Comparison of ENCODE assay signal across 8 mouse cellular contexts in the genomic region with DNA sequence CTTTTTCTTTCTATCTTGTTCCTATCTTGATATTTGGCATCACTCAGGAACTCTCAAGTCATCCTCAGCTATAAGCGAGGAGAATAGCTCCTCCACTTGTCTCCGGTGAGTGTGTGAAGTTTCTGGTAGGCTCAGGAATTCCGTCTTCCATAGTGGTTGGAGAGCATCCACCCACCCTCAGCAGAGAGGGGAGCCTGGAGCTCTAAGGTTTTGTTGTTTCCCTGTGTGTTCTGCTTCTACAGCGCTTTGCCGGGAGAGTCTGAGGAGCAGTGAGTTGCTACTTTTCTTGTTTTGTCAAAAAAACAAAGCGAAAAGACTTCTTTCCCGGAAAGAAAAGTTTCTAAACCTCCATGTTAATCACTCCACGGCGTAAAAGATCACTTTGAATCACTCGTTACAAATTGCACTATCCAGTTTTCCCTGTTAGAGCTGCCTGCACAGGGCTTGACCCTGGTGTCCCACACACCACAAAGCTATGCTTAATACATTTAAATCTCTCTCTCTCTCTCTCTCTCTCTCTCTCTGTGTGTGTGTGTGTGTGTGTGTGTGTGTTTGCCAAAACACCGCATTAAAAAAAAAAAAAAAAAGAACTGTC. TPM values are rescaled to one million over a fixed set of nuclear protein-coding genes. Genes with fewer than 3 reads are reported as not detected.
DNase-seq lines count a peak whose midpoint lies in the region; ATAC-seq and TF ChIP-seq lines count a peak whose summit lies in the region.

No protein-coding gene starts in this region.

- no peak for TF ChIP-seq POLR2A in lung, adult 2 months (IDR thresholded peaks at IDR 0.05; ENCODE audit: borderline replicate concordance, extremely low read depth, low read depth, low read length)

- ATAC-seq in lung, embryonic 15.5 days (ENCODE audit: borderline replicate concordance, extremely low read depth, low FRiP score, low TSS enrichment) = no peak
- no peak for ATAC-seq in hindbrain, embryonic 13.5 days (ENCODE audit: low FRiP score)
- no peak for ATAC-seq in limb, embryonic 11.5 days (ENCODE audit: insufficient number of reproducible peaks, low FRiP score, low TSS enrichment, low read depth)

- peak overlapping the region; percentile 88 for H3K4me2 ChIP-seq in lung, embryonic 15.5 days
- peak overlapping the region; percentile 66 for H3K4me2 ChIP-seq in hindbrain, embryonic 13.5 days
- H3K4me2 ChIP-seq in limb, embryonic 11.5 days (ENCODE audit: low read depth, severe bottlenecking) = peak overlapping the region; percentile 92; the same call in 1 of the 2 replicates

- H3K27me3 ChIP-seq in lung, embryonic 15.5 days = peaks cover 9% of the 10 kb centered on the region
- peaks cover 24% of the 10 kb centered on the region for H3K27me3 ChIP-seq in forebrain, embryonic 10.5 days (ENCODE audit: poor library complexity, severe bottlenecking)
- H3K27me3 ChIP-seq in hindbrain, embryonic 13.5 days = no peaks in the 10 kb centered on the region
- no peaks in the 10 kb centered on the region for H3K27me3 ChIP-seq in limb, embryonic 11.5 days (ENCODE audit: control insufficient read depth, insufficient read depth, low read length)

- H3K27ac ChIP-seq in lung, embryonic 15.5 days = no peak overlapping the region
- H3K27ac ChIP-seq in forebrain, embryonic 10.5 days = peak overlapping the region; percentile 88; the same call in 1 of the 2 replicates
- H3K27ac ChIP-seq in hindbrain, embryonic 13.5 days = peak overlapping the region; percentile 99
- H3K27ac ChIP-seq in limb, embryonic 11.5 days (replicated peaks; ENCODE audit: low read depth, low read length) = no peak overlapping the region

- H3K4me1 ChIP-seq in lung, embryonic 15.5 days = peaks cover 5% of the 10 kb centered on the region; the same call in 1 of the 2 replicates
- H3K4me1 ChIP-seq in lung, adult 2 months (ENCODE audit: control insufficient read depth, insufficient read depth, low read length) = no peaks in the 10 kb centered on the region; the same call in 1 of the 2 replicates
- H3K4me1 ChIP-seq in forebrain, embryonic 10.5 days = peaks cover 25% of the 10 kb centered on the region
- H3K4me1 ChIP-seq in hindbrain, embryonic 13.5 days (replicated peaks) = peaks cover 17% of the 10 kb centered on the region
- H3K4me1 ChIP-seq in limb, embryonic 11.5 days (ENCODE audit: control insufficient read depth, insufficient read depth, low read length) = no peaks in the 10 kb centered on the region

- H3K9me3 ChIP-seq in lung, embryonic 15.5 days = no peaks in the 10 kb centered on the region
- H3K9me3 ChIP-seq in forebrain, embryonic 10.5 days = no peaks in the 10 kb centered on the region
- H3K9me3 ChIP-seq in hindbrain, embryonic 13.5 days = no peaks in the 10 kb centered on the region
- no peaks in the 10 kb centered on the region for H3K9me3 ChIP-seq in limb, embryonic 11.5 days (ENCODE audit: control insufficient read depth, low read length)

- no peak overlapping the region for H3K9ac ChIP-seq in lung, embryonic 15.5 days
- peak overlapping the region; percentile 94 for H3K9ac ChIP-seq in hindbrain, embryonic 13.5 days
- H3K9ac ChIP-seq in limb, embryonic 11.5 days (ENCODE audit: low read length) = no peak overlapping the region

- H3K4me3 ChIP-seq in lung, embryonic 15.5 days = peak overlapping the region; percentile 57
- H3K4me3 ChIP-seq in lung, adult 2 months (replicated peaks; ENCODE audit: extremely low read depth, low read depth, low read length) = no peak overlapping the region
- peak overlapping the region; percentile 72 for H3K4me3 ChIP-seq in forebrain, embryonic 10.5 days
- peak overlapping the region; percentile 83 for H3K4me3 ChIP-seq in hindbrain, embryonic 13.5 days
- peak overlapping the region; percentile 61 for H3K4me3 ChIP-seq in limb, embryonic 11.5 days (ENCODE audit: low read depth, low read length)

- TF ChIP-seq CTCF in lung, adult 2 months (IDR thresholded peaks at IDR 0.05; ENCODE audit: insufficient read depth, low read length) = no peak

- 11% methylated on average over 11 of the region's 11 CpGs for WGBS in lung, embryonic 15.5 days
- WGBS in lung, adult 2 months = 15% methylated on average over 11 of the region's 11 CpGs
- WGBS in forebrain, embryonic 10.5 days = 4% methylated on average over 10 of the region's 11 CpGs
- WGBS in hindbrain, embryonic 13.5 days = 4% methylated on average over 11 of the region's 11 CpGs
- WGBS in limb, embryonic 11.5 days = 9% methylated on average over 11 of the region's 11 CpGs

- no peak for DNase-seq in lung, adult 2 months
- peak; percentile 29 for DNase-seq in forebrain, embryonic 10.5 days (ENCODE audit: extremely low spot score, low spot score)
- DNase-seq in limb, embryonic 11.5 days (ENCODE audit: low spot score) = peak; percentile 30
- peak; percentile 60 for DNase-seq in retina, embryonic 14.5 days (ENCODE audit: low spot score)
- no peak for DNase-seq in adipocyte (ENCODE audit: low spot score)
- DNase-seq in gastrocnemius, adult 8-10 months (ENCODE audit: low spot score in 2 of 2) = no peak

- H3K36me3 ChIP-seq in lung, embryonic 15.5 days = no peaks in the 10 kb centered on the region
- H3K36me3 ChIP-seq in forebrain, embryonic 10.5 days (replicated peaks) = no peaks in the 10 kb centered on the region
- H3K36me3 ChIP-seq in hindbrain, embryonic 13.5 days = no peaks in the 10 kb centered on the region
- no peaks in the 10 kb centered on the region for H3K36me3 ChIP-seq in limb, embryonic 11.5 days (ENCODE audit: control insufficient read depth, insufficient read depth, low read length)

RNA-seq across cellular contexts. Expression of a gene that starts 1.3 kb away (rescaled TPM):
- polyA plus RNA-seq in lung, embryonic 15.5 days (2015; fragmentation: Nextera tagmentation; extraction: Ambion mirVana) = 1.2 and 2.3 TPM in 2 replicates
- 0.98 and 2.3 TPM in 2 replicates for polyA plus RNA-seq in lung, adult 2 months (2012; rRNA removed)
- 1.2 and 1.9 TPM in 2 replicates for polyA plus RNA-seq in forebrain, embryonic 10.5 days (2016; fragmentation: Nextera tagmentation; extraction: Ambion mirVana)
- 55.1 and 61.7 TPM in 2 replicates for polyA plus RNA-seq in hindbrain, embryonic 13.5 days (2015; fragmentation: Nextera tagmentation; extraction: Ambion mirVana)
- 1.5 and 2.3 TPM in 2 replicates for polyA plus RNA-seq in limb, embryonic 11.5 days (2014; fragmentation: Nextera tagmentation; extraction: Ambion mirVana)
- 1 to 10 TPM; 1.4 to 3.4 (median 1.9) TPM for total RNA-seq in gastrocnemius, adult 8-10 months (2022)

Comparison
In these comparisons a context has a peak if more than half of its experiments do, and no peak if none do; other contexts are left out.
1. H3K27ac ChIP-seq: peak in forebrain, embryonic 10.5 days (single experiment) and hindbrain, embryonic 13.5 days (single experiment); none in lung, embryonic 15.5 days (single experiment) and limb, embryonic 11.5 days (single experiment).
2. DNase-seq: peak in forebrain, embryonic 10.5 days (single experiment), limb, embryonic 11.5 days (single experiment) and retina, embryonic 14.5 days (single experiment); none in lung, adult 2 months (single experiment), adipocyte (single experiment) and gastrocnemius, adult 8-10 months (0 of 2).
3. RNA of a gene that starts 1.3 kb away (polyA plus RNA-seq): 55.1 to 61.7 TPM in hindbrain, embryonic 13.5 days; 0.98 to 2.3 TPM in lung, adult 2 months, 1.2 to 2.3 TPM in lung, embryonic 15.5 days, 1.2 to 1.9 TPM in forebrain, embryonic 10.5 days and 1.5 to 2.3 TPM in limb, embryonic 11.5 days; every median in the first group is over 10 times any median in the second.
4. Peak in every context shown above with its lines, with median percentiles within 50 percentile points of each other: H3K4me2 ChIP-seq.